Mouse (Mus musculus) CD4-positive, CD25-positive, alpha-beta regulatory T cell, adult 2 months (primary cell): ENCODE results near the gene Sox5.

Source experiments
- DNase-seq: peaks from one replicate; pipeline ENCODE4 v3.0.0-alpha.2; 2012; ENCODE audit warnings: low read depth, low spot score

The Sox5 gene

GRCm38 (mm10) chr6:144781431-144782030 lies at the start of gene Sox5:
Gene Sox5 (minus strand): TSS chr6:144781977.
- DNase-seq, result peak; percentile 43

GRCm38 (mm10) chr6:144825018-144825602 lies 43.3 kb upstream of the Sox5 start:
- no peak for DNase-seq

GRCm38 (mm10) chr6:144824153-144824552 lies 42.4 kb upstream of the Sox5 start:
- no peak for DNase-seq

GRCm38 (mm10) chr6:144822594-144822993 lies 40.8 kb upstream of the Sox5 start:
- DNase-seq, result no peak

GRCm38 (mm10) chr6:144821019-144821418 lies 39.2 kb upstream of the Sox5 start:
- DNase-seq, result no peak

- DNase-seq, result no peak
Measured at GRCm38 (mm10) chr6:144818016-144818415, 36.2 kb upstream of the Sox5 start.

GRCm38 (mm10) chr6:144817329-144817932 lies 35.7 kb upstream of the Sox5 start:
- DNase-seq, result no peak

- no peak for DNase-seq
Measured at GRCm38 (mm10) chr6:144815542-144815941, 33.8 kb upstream of the Sox5 start.

- no peak for DNase-seq
Measured at GRCm38 (mm10) chr6:144814931-144815364, 33.2 kb upstream of the Sox5 start.

GRCm38 (mm10) chr6:144804321-144804720 lies 22.5 kb upstream of the Sox5 start:
- DNase-seq, result peak; percentile 66

GRCm38 (mm10) chr6:144803063-144803462 lies 21.3 kb upstream of the Sox5 start:
- no peak for DNase-seq

- no peak for DNase-seq
Measured at GRCm38 (mm10) chr6:144794356-144794755, 12.6 kb upstream of the Sox5 start.

GRCm38 (mm10) chr6:144792871-144793270 lies 11.1 kb upstream of the Sox5 start:
- DNase-seq, result no peak

GRCm38 (mm10) chr6:144783295-144783694 lies 1.5 kb upstream of the Sox5 start:
- no peak for DNase-seq

- DNase-seq, result peak; percentile 5
Measured at GRCm38 (mm10) chr6:144782866-144783265, 1.1 kb upstream of the Sox5 start.

GRCm38 (mm10) chr6:144782031-144782857 lies 467 bp upstream of the Sox5 start:
- peak; percentile 13 for DNase-seq

- DNase-seq, result no peak
Measured at GRCm38 (mm10) chr6:144780608-144781285, 1.0 kb downstream of the Sox5 start.

GRCm38 (mm10) chr6:144779945-144780607 lies 1.7 kb downstream of the Sox5 start:
- DNase-seq, result no peak

- no peak for DNase-seq
Measured at GRCm38 (mm10) chr6:144777356-144778035, 4.3 kb downstream of the Sox5 start.

GRCm38 (mm10) chr6:144773736-144774135 lies 8.0 kb downstream of the Sox5 start:
- no peak for DNase-seq

- no peak for DNase-seq
Measured at GRCm38 (mm10) chr6:144772985-144773384, 8.8 kb downstream of the Sox5 start.
